Mouse (Mus musculus) cerebellum, postnatal 10 days (tissue): ENCODE results near the gene Celf2.
A peak's percentile ranks its signal among the peaks of the same experiment; 100 is the strongest.
"Not testable (repeated sequence)": the region's sequence is repeated elsewhere in the genome, so short reads cannot be mapped to it uniquely, and the experiment has no call there.

ENCODE experiments used
- DNase-seq, 2 experiments: peaks; one replicate each; pipeline ENCODE4 v3.0.0; 2021; ENCODE audit warnings: mixed read lengths in 2 of 2

Gene Celf2

GRCm38 (mm10) chr2:6582711-6583110 lies 926.7 kb downstream of the Celf2 start:
- DNase-seq, result no peak

- DNase-seq, result no peak
Observed at GRCm38 (mm10) chr2:6580066-6580465, 929.3 kb downstream of the Celf2 start.

- DNase-seq, result not testable (repeated sequence)
Observed at GRCm38 (mm10) chr2:6575316-6575715, 934.0 kb downstream of the Celf2 start.

GRCm38 (mm10) chr2:6573640-6574039 lies 935.7 kb downstream of the Celf2 start:
- no peak for DNase-seq

GRCm38 (mm10) chr2:6572976-6573375 lies 936.4 kb downstream of the Celf2 start:
- no peak for DNase-seq

GRCm38 (mm10) chr2:6569040-6569542 lies 940.3 kb downstream of the Celf2 start:
- no peak for DNase-seq

GRCm38 (mm10) chr2:6565175-6565574 lies 944.2 kb downstream of the Celf2 start:
- DNase-seq, result no peak

- DNase-seq, result no peak
Observed at GRCm38 (mm10) chr2:6561337-6561736, 948.0 kb downstream of the Celf2 start.

- no peak for DNase-seq
Observed at GRCm38 (mm10) chr2:6560802-6561201, 948.6 kb downstream of the Celf2 start.

- no peak for DNase-seq
Observed at GRCm38 (mm10) chr2:6559581-6559980, 949.8 kb downstream of the Celf2 start.

- DNase-seq, result no peak
Observed at GRCm38 (mm10) chr2:6558303-6559254, 950.8 kb downstream of the Celf2 start.

- DNase-seq, result no peak
Observed at GRCm38 (mm10) chr2:6557749-6558148, 951.6 kb downstream of the Celf2 start.

GRCm38 (mm10) chr2:6556913-6557312 lies 952.5 kb downstream of the Celf2 start:
- no peak for DNase-seq

- DNase-seq, result no peak
Observed at GRCm38 (mm10) chr2:6553656-6554055, 955.7 kb downstream of the Celf2 start.

- no peak for DNase-seq
Observed at GRCm38 (mm10) chr2:6549251-6549650, 960.1 kb downstream of the Celf2 start.

GRCm38 (mm10) chr2:6547139-6547664 lies 962.2 kb downstream of the Celf2 start:
- DNase-seq, result peak; percentile 66 to 70

- no peak for DNase-seq
Observed at GRCm38 (mm10) chr2:6546462-6547138, 962.8 kb downstream of the Celf2 start.

- peak; percentile 55 to 57 for DNase-seq
Observed at GRCm38 (mm10) chr2:6545127-6545931, 964.0 kb downstream of the Celf2 start.

- no peak for DNase-seq
Observed at GRCm38 (mm10) chr2:6543650-6544049, 965.7 kb downstream of the Celf2 start.

- DNase-seq, result peak; percentile 54 to 60
Observed at GRCm38 (mm10) chr2:6542556-6543180, 966.7 kb downstream of the Celf2 start.

GRCm38 (mm10) chr2:6540825-6541224 lies 968.5 kb downstream of the Celf2 start:
- DNase-seq, result no peak

- peak; percentile 66 for DNase-seq
Observed at GRCm38 (mm10) chr2:6540092-6540491, 969.3 kb downstream of the Celf2 start.
